In the genomic region with DNA sequence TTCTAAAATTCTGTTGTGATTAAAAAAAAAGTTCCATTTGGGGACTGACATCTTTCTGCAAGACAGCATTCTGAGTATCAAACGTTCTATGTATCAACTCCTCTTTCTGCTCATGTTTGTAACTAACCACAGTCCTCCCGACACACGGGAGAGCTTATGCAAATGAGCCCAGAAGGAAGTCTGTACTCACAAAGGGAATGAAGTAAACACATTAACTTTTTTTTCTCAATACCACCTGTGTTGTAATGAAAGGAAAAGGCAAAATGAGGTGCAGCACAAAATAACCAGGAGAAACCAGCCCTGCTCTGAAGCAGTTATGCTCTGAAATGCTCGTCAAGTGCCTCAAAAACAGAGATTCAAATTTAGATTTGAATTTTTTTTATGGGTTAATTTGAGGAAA, we compare ENCODE assay signal across 29 mouse cellular contexts.
DNase-seq lines count a peak whose midpoint lies in the region; ATAC-seq lines count a peak whose summit lies in the region.
"Had no signal": no experiment of that assay in that cellular context is flagged by ENCODE, and none has a peak within 500 bp of the region (broad histone marks: within the 10 kb centered on the region; RNA-seq: fewer than 3 reads in every experiment).

No protein-coding gene starts in this region.

- no peaks in the 10 kb centered on the region for H3K36me3 ChIP-seq in splenic B cell, adult 2 months (ENCODE audit: control insufficient read depth, insufficient read depth, low read length, poor library complexity, severe bottlenecking)
- H3K36me3 ChIP-seq: G1E; heart, embryonic 12.5 days; hindbrain, embryonic 10.5 days; hindbrain, embryonic 15.5 days; limb, embryonic 13.5 days; neural tube, embryonic 12.5 days had no signal

- no peak for DNase-seq in frontal cortex, postnatal 10 days (ENCODE audit: low spot score in 2 of 2)
- peak; percentile 17 for DNase-seq in 416B (ENCODE audit: low read depth)
- DNase-seq in brain, adult 2 months (ENCODE audit: low read depth, low spot score): peak; percentile 49
- DNase-seq in splenic B cell, adult 2 months (ENCODE audit: low read depth, low spot score): peak; percentile 16
- DNase-seq in urinary bladder, postnatal 4 days (ENCODE audit: low spot score in 2 of 2): no peak
- DNase-seq in lung, postnatal 36 days: no peak
- DNase-seq: adrenal gland, postnatal 10 days; cerebellum, adult 11 months; cerebellum, adult 9-10 months; cerebellum, postnatal 36 days; gastrocnemius, postnatal 25 days; heart, adult 18-20 months; heart, postnatal 10 days; kidney, adult 11 months; kidney, postnatal 14 days; lung, postnatal 4 days; midbrain, embryonic 14.5 days; right cerebral cortex, adult 18-20 months; right cerebral cortex, postnatal 4 days had no signal

- peak; percentile 67 for ATAC-seq in frontal cortex, adult (ENCODE audit: low TSS enrichment)
- ATAC-seq: forebrain, embryonic 13.5 days; inflammation-experienced regulatory T-cells, adult 6 months; Patski had no signal

- H3K27me3 ChIP-seq in splenic B cell, adult 2 months (ENCODE audit: control insufficient read depth, insufficient read depth, low read length, poor library complexity, severe bottlenecking): no peaks in the 10 kb centered on the region
- H3K27me3 ChIP-seq: forebrain, embryonic 13.5 days; hindbrain, embryonic 15.5 days; limb, embryonic 13.5 days; neural tube, embryonic 12.5 days had no signal

Comparison
In these comparisons a context has a peak if more than half of its experiments do, and no peak if none do; other contexts are left out.
1. DNase-seq: peak in 416B (single experiment), brain, adult 2 months (single experiment) and splenic B cell, adult 2 months (single experiment); none in frontal cortex, postnatal 10 days (0 of 2), urinary bladder, postnatal 4 days (0 of 2) and lung, postnatal 36 days (single experiment).